Mouse (Mus musculus): Measurements from ENCODE around the gene Fbxw4.

DNA sequence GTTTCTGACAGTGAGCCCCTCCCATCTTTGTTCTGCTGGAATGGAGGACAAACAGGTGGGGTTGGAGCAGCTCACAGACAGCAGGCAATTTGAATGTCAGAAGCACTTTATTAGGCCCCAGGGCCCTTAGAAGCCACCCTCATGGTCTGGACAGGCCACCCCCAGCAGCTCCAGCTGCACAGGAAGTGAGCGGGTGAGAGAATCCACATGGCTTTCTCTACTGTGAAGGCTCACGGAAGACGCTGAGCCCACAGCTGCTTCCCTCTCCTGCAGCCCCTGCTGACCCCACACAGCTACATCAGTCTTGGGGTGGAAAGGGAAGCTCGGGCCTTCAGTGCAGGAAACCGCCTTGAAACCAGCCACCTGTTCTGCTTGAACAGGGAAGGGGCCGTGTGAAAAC, 107.9 kb downstream of the Fbxw4 start:
- TF ChIP-seq CTCF (IDR thresholded peaks at IDR 0.05; ENCODE audit: low read depth, low read length) (no peak), GATA1 (IDR thresholded peaks at IDR 0.05; ENCODE audit: borderline replicate concordance, low read length) (no peak), TAL1 (conservative IDR thresholded peaks at IDR 0.05; ENCODE audit: low read depth, low read length) (no peak), GATA2 (IDR thresholded peaks at IDR 0.05; ENCODE audit: borderline replicate concordance, low read depth, low read length) (no peak), POLR2AphosphoS5 (IDR thresholded peaks at IDR 0.05; ENCODE audit: insufficient replicate concordance, low read depth, low read length) (no peak)
